Mouse (Mus musculus) MEL (cell line): ENCODE measurements at regions not wholly inside any gene's neighbourhood (a gene's known extent, or its start where the extent isn't known, plus 50 kb on each side); places are given as distances from the start of the nearest gene placed in this dataset.

Experiments used
- DNase-seq: peaks from one replicate; pipeline ENCODE4 v3.0.0; 2011; ENCODE audit warnings: low read depth, low spot score
- H3K27ac ChIP-seq: 2 replicates; pipeline ENCODE4 v1.5.1; 2012; ENCODE audit warnings: low read depth, mild to moderate bottlenecking, control low read depth, low read length, moderate library complexity; ENCODE audit not compliant: control insufficient read depth
- H3K27me3 ChIP-seq, 2 experiments: fragments of 150-350 bp in 1 of 2; sonication (generic) in 1 of 2; 2 replicates each; pipeline ENCODE4 v1.6.1; 2012; ENCODE audit warnings: low read length in 2 of 2, mild to moderate bottlenecking in 2 of 2, improper control_type of control experiment in 1 of 2, moderate library complexity in 1 of 2; ENCODE audit not compliant: insufficient read depth in 2 of 2, control insufficient read depth in 1 of 2
- H3K36me3 ChIP-seq, 2 experiments: 2 replicates each; pipeline ENCODE4 v1.6.1; 2012 to 2014; ENCODE audit warnings: low read length in 2 of 2, improper control_type of control experiment in 1 of 2, inconsistent platforms in 1 of 2, mild to moderate bottlenecking in 1 of 2; ENCODE audit not compliant: insufficient read depth in 2 of 2, control insufficient read depth in 1 of 2
- H3K4me1 ChIP-seq, 2 experiments: fragments of 150-350 bp in 1 of 2; sonication (generic) in 1 of 2; 2 replicates each; pipeline ENCODE4 v1.6.1; 2012; ENCODE audit warnings: low read length in 2 of 2, improper control_type of control experiment in 1 of 2, mild to moderate bottlenecking in 1 of 2; ENCODE audit not compliant: insufficient read depth in 2 of 2, control insufficient read depth in 1 of 2
- H3K4me3 ChIP-seq, 2 experiments: fragments of 150-350 bp in 1 of 2; sonication (generic) in 1 of 2; 2 replicates each; pipeline ENCODE4 v1.5.1; 2012; ENCODE audit warnings: low read depth in 2 of 2, low read length in 2 of 2, mild to moderate bottlenecking in 2 of 2, moderate library complexity in 2 of 2, control low read depth in 1 of 2, improper control_type of control experiment in 1 of 2; ENCODE audit not compliant: control insufficient read depth in 1 of 2, insufficient read depth in 1 of 2
- H3K79me2 ChIP-seq: 2 replicates; pipeline ENCODE4 v1.6.1; 2012; ENCODE audit warnings: mild to moderate bottlenecking, low read length, moderate library complexity; ENCODE audit not compliant: control insufficient read depth, poor library complexity, insufficient read depth
- H3K9ac ChIP-seq: 2 replicates; pipeline ENCODE4 v1.6.1; 2012; ENCODE audit warnings: low read depth, mild to moderate bottlenecking, control low read depth, low read length, moderate library complexity; ENCODE audit not compliant: control insufficient read depth, poor library complexity, severe bottlenecking
- H3K9me3 ChIP-seq: fragments of 150-350 bp; sonication (generic); replicated peaks from 2 replicates; pipeline ENCODE4 v1.6.1; 2012; ENCODE audit warnings: mild to moderate bottlenecking, low read length, improper control_type of control experiment, moderate library complexity; ENCODE audit not compliant: insufficient read depth
- CHD1 ChIP-seq: IDR thresholded peaks from 2 replicates; pipeline ENCODE4 v1.6.1; 2012; ENCODE audit warnings: low read depth, mild to moderate bottlenecking, inconsistent platforms, low read length, improper control_type of control experiment
- ELF1 ChIP-seq: IDR thresholded peaks from 2 replicates; pipeline ENCODE4 v1.6.1; 2014; ENCODE audit warnings: low read depth, mild to moderate bottlenecking, inconsistent platforms, low read length, improper control_type of control experiment, moderate library complexity
- ETS1 ChIP-seq: IDR thresholded peaks from 2 replicates; pipeline ENCODE4 v1.6.1; 2012; ENCODE audit warnings: low read depth, mild to moderate bottlenecking, inconsistent platforms, low read length, improper control_type of control experiment, moderate library complexity
- HCFC1 ChIP-seq: IDR thresholded peaks from 2 replicates; pipeline ENCODE4 v1.6.1; 2012; ENCODE audit warnings: low read depth, mild to moderate bottlenecking, inconsistent platforms, low read length, improper control_type of control experiment, moderate library complexity
- MAFK ChIP-seq: IDR thresholded peaks from 2 replicates; pipeline ENCODE4 v1.6.1; 2011; ENCODE audit warnings: low read depth, mild to moderate bottlenecking, low read length, improper control_type of control experiment, borderline replicate concordance
- MAZ ChIP-seq: IDR thresholded peaks from 2 replicates; pipeline ENCODE4 v1.6.1; 2012; ENCODE audit warnings: low read depth, mild to moderate bottlenecking, inconsistent platforms, low read length, improper control_type of control experiment
- MXI1 ChIP-seq: IDR thresholded peaks from 2 replicates; pipeline ENCODE4 v1.6.1; 2011; ENCODE audit warnings: mild to moderate bottlenecking, low read depth, low read length, improper control_type of control experiment
- POLR2AphosphoS5 ChIP-seq: IDR thresholded peaks from 2 replicates; pipeline ENCODE4 v1.6.1; 2012; ENCODE audit warnings: low read depth, borderline replicate concordance, mild to moderate bottlenecking, inconsistent platforms, low read length, moderate library complexity, mixed read lengths
- SIN3A ChIP-seq: IDR thresholded peaks from 2 replicates; pipeline ENCODE4 v1.6.1; 2012; ENCODE audit warnings: low read length, improper control_type of control experiment, inconsistent platforms

DNA sequence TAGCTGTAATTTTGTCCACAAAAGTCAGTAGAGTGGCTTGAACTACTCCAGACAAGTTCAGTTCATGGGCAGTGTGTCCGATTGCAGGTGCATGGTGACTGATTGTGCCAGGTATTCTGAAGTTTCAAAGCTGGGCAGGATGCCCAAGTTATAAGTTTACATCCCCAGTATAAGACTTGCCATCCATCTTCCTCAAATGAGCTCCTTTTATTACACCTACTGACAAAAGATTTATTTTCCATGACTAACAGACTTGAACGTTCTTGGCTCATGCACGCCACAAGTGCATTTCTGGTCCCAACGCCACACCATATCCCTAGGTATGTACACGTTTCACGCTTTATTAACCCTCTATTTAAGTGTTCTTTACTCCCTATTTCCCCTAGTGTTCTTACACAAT, 117.4 kb upstream of the Etl4 start:
- H3K4me3 ChIP-seq, result no peak overlapping the region
- H3K27ac ChIP-seq, result no peak overlapping the region
- H3K4me1 ChIP-seq, result no peaks in the 10 kb centered on the region
- DNase-seq, result no peak
- no peak overlapping the region for H3K9ac ChIP-seq
- TF ChIP-seq ETS1, result no peak
- TF ChIP-seq MAFK, result no peak
- no peak for TF ChIP-seq SIN3A
- TF ChIP-seq, all 39 proteins: peak for 0
- no peaks in the 10 kb centered on the region for H3K9me3 ChIP-seq
- H3K36me3 ChIP-seq, result no peaks in the 10 kb centered on the region
- H3K79me2 ChIP-seq, result no peaks in the 10 kb centered on the region
- no peaks in the 10 kb centered on the region for H3K27me3 ChIP-seq

DNA sequence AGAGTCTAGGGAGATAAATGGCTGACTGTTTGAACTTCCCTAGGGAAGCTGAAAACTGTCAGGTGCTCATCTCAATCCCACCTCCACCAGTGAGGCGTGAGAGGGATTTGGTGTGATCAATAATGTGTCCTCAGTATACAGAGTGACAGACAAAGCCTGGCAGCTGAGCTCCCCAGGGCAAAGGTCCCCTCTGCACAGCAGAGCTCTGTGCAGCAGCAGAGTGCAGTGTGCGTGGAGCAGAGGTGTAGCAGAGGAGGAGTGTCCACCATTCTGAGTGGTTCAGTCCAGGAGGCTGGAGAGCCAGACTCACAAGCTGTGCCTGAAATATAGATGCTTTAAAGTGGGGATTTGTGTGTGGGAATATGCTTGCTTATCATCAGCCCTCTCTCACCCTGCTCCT, 112.8 kb upstream of the Etl4 start:
- H3K9ac ChIP-seq, result no peak overlapping the region
- H3K27me3 ChIP-seq, result no peaks in the 10 kb centered on the region
- H3K79me2 ChIP-seq, result no peaks in the 10 kb centered on the region
- no peaks in the 10 kb centered on the region for H3K36me3 ChIP-seq
- TF ChIP-seq ELF1, result no peak
- TF ChIP-seq POLR2AphosphoS5, result no peak
- TF ChIP-seq HCFC1, result no peak
- no peak for TF ChIP-seq MAZ
- no peak for TF ChIP-seq MXI1
- no peak for TF ChIP-seq CHD1
- H3K27ac ChIP-seq, result no peak overlapping the region
- no peaks in the 10 kb centered on the region for H3K4me1 ChIP-seq
- H3K4me3 ChIP-seq, result no peak overlapping the region
- no peak for DNase-seq
- H3K9me3 ChIP-seq, result no peaks in the 10 kb centered on the region
